Comparison of ENCODE assay signal across 9 mouse cellular contexts in the genomic region with DNA sequence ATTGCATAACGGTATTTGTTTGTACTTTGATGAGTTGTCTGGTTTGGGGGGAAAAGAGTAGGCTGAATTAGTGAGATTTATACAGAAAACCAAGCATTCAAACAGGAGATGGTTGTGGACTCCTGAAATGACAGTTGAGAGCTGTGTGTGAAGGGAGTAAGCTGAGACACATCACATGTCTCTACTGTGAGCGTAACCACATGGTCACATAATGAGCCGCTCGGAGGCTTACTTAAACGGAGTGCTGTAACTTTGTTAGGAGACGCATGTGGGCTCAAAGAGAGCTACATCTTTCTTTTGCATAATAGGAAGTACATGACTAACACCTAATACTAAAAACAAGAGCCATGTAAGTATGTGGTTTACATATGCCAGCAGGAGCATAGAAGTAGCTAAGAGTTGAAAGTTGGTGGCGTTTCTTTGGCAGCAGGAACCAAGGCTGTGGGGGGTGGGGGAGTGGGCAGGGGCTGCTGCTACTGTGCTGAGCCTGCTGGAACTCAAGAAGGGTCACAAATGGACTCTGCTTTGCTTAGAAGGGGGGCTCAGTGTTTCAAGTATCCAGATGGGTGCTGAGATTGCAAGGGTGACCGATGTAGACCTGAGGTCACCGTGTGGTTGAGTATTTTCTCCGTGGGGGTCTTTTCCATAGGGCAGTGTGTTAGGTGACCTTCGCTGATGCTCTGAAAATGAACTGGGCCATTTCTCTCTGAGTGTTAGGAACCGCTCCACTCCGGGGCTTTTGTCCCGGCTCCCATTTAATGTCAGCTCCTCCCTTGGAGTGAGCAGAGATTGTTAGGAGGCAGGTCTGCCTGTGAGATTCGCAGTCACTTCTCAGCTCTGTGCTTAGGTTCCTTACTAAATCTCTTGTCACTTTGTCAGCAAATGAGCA. TPM values are rescaled to one million over a fixed set of nuclear protein-coding genes. Genes with fewer than 3 reads are reported as not detected.
DNase-seq lines count a peak whose midpoint lies in the region; ATAC-seq and TF ChIP-seq lines count a peak whose summit lies in the region.
"Had no signal": no experiment of that assay in that cellular context is flagged by ENCODE, and none has a peak within 500 bp of the region (broad histone marks: within the 10 kb centered on the region; RNA-seq: fewer than 3 reads in every experiment).

No protein-coding gene starts in this region.

- TF ChIP-seq POLR2A in thymus, adult 2 months (IDR thresholded peaks at IDR 0.05; ENCODE audit: control insufficient read depth, extremely low read depth, insufficient read depth, low read length, poor library complexity): no peak

- no peak overlapping the region for H3K4me3 ChIP-seq in intestine, embryonic 14.5 days (ENCODE audit: low read depth, low read length)
- no peak overlapping the region for H3K4me3 ChIP-seq in intestine, postnatal 0 days (ENCODE audit: low read depth, low read length)
- no peak overlapping the region for H3K4me3 ChIP-seq in hindbrain, embryonic 13.5 days
- no peak overlapping the region for H3K4me3 ChIP-seq in midbrain, embryonic 12.5 days
- H3K4me3 ChIP-seq in thymus, adult 2 months (ENCODE audit: control insufficient read depth, insufficient read depth, low read length): no peak overlapping the region
- H3K4me3 ChIP-seq in left cerebral cortex, adult 2 months: no peak overlapping the region
- H3K4me3 ChIP-seq: embryonic facial prominence, embryonic 15.5 days had no signal

- 0 out of 2 replicates have a peak overlapping the region, but pooled peaks have one; percentile 22 for H3K27ac ChIP-seq in intestine, embryonic 14.5 days (ENCODE audit: low read depth)
- no peak overlapping the region for H3K27ac ChIP-seq in intestine, postnatal 0 days (ENCODE audit: low read depth, low read length)
- H3K27ac ChIP-seq in hindbrain, embryonic 13.5 days: peak overlapping the region; percentile 74
- H3K27ac ChIP-seq in midbrain, embryonic 12.5 days (replicated peaks): peak overlapping the region; percentile 47
- no peak overlapping the region for H3K27ac ChIP-seq in thymus, adult 2 months (ENCODE audit: control insufficient read depth, insufficient read depth, low read length)
- no peak overlapping the region for H3K27ac ChIP-seq in left cerebral cortex, adult 2 months
- H3K27ac ChIP-seq: embryonic facial prominence, embryonic 15.5 days had no signal

- intact Hi-C loops in left cerebral cortex, adult 2 months (cut with DNase I): no loop called here
- intact Hi-C loops in heart, postnatal 10 days (cut with DNase I): no loop called here

- no peaks in the 10 kb centered on the region for H3K36me3 ChIP-seq in intestine, embryonic 14.5 days (ENCODE audit: control insufficient read depth, insufficient read depth, low read length)
- no peaks in the 10 kb centered on the region for H3K36me3 ChIP-seq in intestine, postnatal 0 days (ENCODE audit: control insufficient read depth, insufficient read depth)
- no peaks in the 10 kb centered on the region for H3K36me3 ChIP-seq in hindbrain, embryonic 13.5 days
- H3K36me3 ChIP-seq in midbrain, embryonic 12.5 days: peaks cover under 1% of the 10 kb centered on the region; the same call in 1 of the 2 replicates
- no peaks in the 10 kb centered on the region for H3K36me3 ChIP-seq in thymus, adult 2 months (ENCODE audit: control insufficient read depth, insufficient read depth, low read length)
- H3K36me3 ChIP-seq: embryonic facial prominence, embryonic 15.5 days had no signal

- WGBS in intestine, embryonic 14.5 days: 31% methylated on average over 15 of the region's 15 CpGs
- 57% methylated on average over 15 of the region's 15 CpGs for WGBS in intestine, postnatal 0 days
- WGBS in hindbrain, embryonic 13.5 days: 32% methylated on average over 15 of the region's 15 CpGs
- 42% methylated on average over 15 of the region's 15 CpGs for WGBS in midbrain, embryonic 12.5 days
- WGBS in thymus, adult 2 months: 78% methylated on average over 15 of the region's 15 CpGs

- H3K9ac ChIP-seq in intestine, embryonic 14.5 days (ENCODE audit: low read length): no peak overlapping the region
- no peak overlapping the region for H3K9ac ChIP-seq in intestine, postnatal 0 days (ENCODE audit: low read depth, low read length)
- no peak overlapping the region for H3K9ac ChIP-seq in hindbrain, embryonic 13.5 days
- H3K9ac ChIP-seq in midbrain, embryonic 12.5 days (replicated peaks): no peak overlapping the region
- H3K9ac ChIP-seq: embryonic facial prominence, embryonic 15.5 days had no signal

- no peaks in the 10 kb centered on the region for H3K9me3 ChIP-seq in intestine, embryonic 14.5 days (ENCODE audit: control insufficient read depth, low read length)
- H3K9me3 ChIP-seq in intestine, postnatal 0 days (ENCODE audit: control insufficient read depth): no peaks in the 10 kb centered on the region
- H3K9me3 ChIP-seq in hindbrain, embryonic 13.5 days: no peaks in the 10 kb centered on the region
- no peaks in the 10 kb centered on the region for H3K9me3 ChIP-seq in midbrain, embryonic 12.5 days
- H3K9me3 ChIP-seq: embryonic facial prominence, embryonic 15.5 days had no signal

- peak overlapping the region; percentile 11; the same call in 1 of the 2 replicates for H3K4me2 ChIP-seq in intestine, embryonic 14.5 days (ENCODE audit: low read length)
- no peak overlapping the region for H3K4me2 ChIP-seq in intestine, postnatal 0 days (replicated peaks; ENCODE audit: low read depth)
- peak overlapping the region; percentile 26; the same call in 1 of the 2 replicates for H3K4me2 ChIP-seq in hindbrain, embryonic 13.5 days
- H3K4me2 ChIP-seq in midbrain, embryonic 12.5 days (replicated peaks): no peak overlapping the region
- H3K4me2 ChIP-seq: embryonic facial prominence, embryonic 15.5 days had no signal

- H3K27me3 ChIP-seq in intestine, embryonic 14.5 days (replicated peaks; ENCODE audit: control insufficient read depth, insufficient read depth, low read length): no peaks in the 10 kb centered on the region
- no peaks in the 10 kb centered on the region for H3K27me3 ChIP-seq in intestine, postnatal 0 days (replicated peaks; ENCODE audit: control insufficient read depth, insufficient read depth, low read length)
- H3K27me3 ChIP-seq in hindbrain, embryonic 13.5 days: no peaks in the 10 kb centered on the region
- H3K27me3 ChIP-seq in midbrain, embryonic 12.5 days: no peaks in the 10 kb centered on the region
- no peaks in the 10 kb centered on the region for H3K27me3 ChIP-seq in thymus, adult 2 months (ENCODE audit: control insufficient read depth, insufficient read depth, low read length)
- H3K27me3 ChIP-seq: embryonic facial prominence, embryonic 15.5 days had no signal

- ATAC-seq in intestine, embryonic 14.5 days (replicated peaks; ENCODE audit: low FRiP score, low TSS enrichment, low read depth): no peak; the same call in 1 of the 2 replicates
- no peak for ATAC-seq in intestine, postnatal 0 days
- ATAC-seq in activated CD4-positive, CD25-positive, alpha-beta regulatory T cell, adult 4 months: peak; percentile 85
- ATAC-seq in hindbrain, embryonic 13.5 days (ENCODE audit: low FRiP score): no peak; the same call in none of the 2 replicates
- peak; percentile 44; the same call in 1 of the 2 replicates for ATAC-seq in midbrain, embryonic 12.5 days (ENCODE audit: low FRiP score, low read depth)

- DNase-seq in intestine, embryonic 14.5 days (ENCODE audit: low spot score): no peak
- no peak for DNase-seq in thymus, adult 2 months
- DNase-seq in left cerebral cortex, adult 2 months (ENCODE audit: extremely low spot score in 1 of 2, low spot score in 2 of 2): no peak
- no peak for DNase-seq in heart, postnatal 10 days

- H3K4me1 ChIP-seq in intestine, embryonic 14.5 days (replicated peaks; ENCODE audit: control insufficient read depth, insufficient read depth, low read length): peaks cover 18% of the 10 kb centered on the region
- no peaks in the 10 kb centered on the region for H3K4me1 ChIP-seq in intestine, postnatal 0 days (replicated peaks; ENCODE audit: control insufficient read depth, insufficient read depth, low read length)
- peaks cover 56% of the 10 kb centered on the region for H3K4me1 ChIP-seq in hindbrain, embryonic 13.5 days (replicated peaks)
- peaks cover 27% of the 10 kb centered on the region for H3K4me1 ChIP-seq in midbrain, embryonic 12.5 days
- H3K4me1 ChIP-seq in thymus, adult 2 months (replicated peaks; ENCODE audit: control insufficient read depth, insufficient read depth, low read length): peaks cover 4% of the 10 kb centered on the region; the same call in 1 of the 2 replicates

- no peak for TF ChIP-seq CTCF in intestine, postnatal 0 days (IDR thresholded peaks at IDR 0.05; ENCODE audit: low read depth)
- TF ChIP-seq CTCF in thymus, adult 2 months (IDR thresholded peaks at IDR 0.05; ENCODE audit: borderline replicate concordance, control insufficient read depth, extremely low read depth, insufficient read depth, low read length, poor library complexity): no peak
- no peak for TF ChIP-seq CTCF in left cerebral cortex, adult 2 months (IDR thresholded peaks at IDR 0.05)

RNA-seq across cellular contexts. Expression of a gene that starts 26.3 kb away (rescaled TPM):
- 22.4 and 26.7 TPM in 2 replicates for polyA plus RNA-seq in intestine, embryonic 14.5 days (2014; fragmentation: Nextera tagmentation; extraction: Ambion mirVana)
- 6.0 and 6.8 TPM in 2 replicates for polyA plus RNA-seq in intestine, postnatal 0 days (2015; fragmentation: Nextera tagmentation; extraction: Ambion mirVana)
- polyA plus RNA-seq in activated CD4-positive, CD25-positive, alpha-beta regulatory T cell, adult 4 months (2017; shearing (Covaris generic)): 10 to 100 TPM; 68.6 to 88.1 TPM
- 38.9 and 41.6 TPM in 2 replicates for polyA plus RNA-seq in hindbrain, embryonic 13.5 days (2015; fragmentation: Nextera tagmentation; extraction: Ambion mirVana)
- polyA plus RNA-seq in midbrain, embryonic 12.5 days (2016; fragmentation: Nextera tagmentation; extraction: Ambion mirVana): 39.9 and 46.6 TPM in 2 replicates
- 30.7 and 33.2 TPM in 2 replicates for polyA plus RNA-seq in thymus, adult 2 months (2012; rRNA removed)
- 10 to 100 TPM; 16.5 to 18.7 TPM for total RNA-seq in left cerebral cortex, adult 2 months (2021)
- 10 to 100 TPM; 14.4 to 17.9 TPM for total RNA-seq in heart, postnatal 10 days (2021)

Comparison
In these comparisons a context has a peak if more than half of its experiments do, and no peak if none do; other contexts are left out.
1. H3K27ac ChIP-seq: peak in intestine, embryonic 14.5 days (single experiment), hindbrain, embryonic 13.5 days (single experiment) and midbrain, embryonic 12.5 days (single experiment); none in intestine, postnatal 0 days (single experiment), thymus, adult 2 months (single experiment) and left cerebral cortex, adult 2 months (single experiment).
2. H3K4me2 ChIP-seq: peak in intestine, embryonic 14.5 days (single experiment) and hindbrain, embryonic 13.5 days (single experiment); none in intestine, postnatal 0 days (single experiment) and midbrain, embryonic 12.5 days (single experiment).
3. ATAC-seq: peak in activated CD4-positive, CD25-positive, alpha-beta regulatory T cell, adult 4 months (single experiment) and midbrain, embryonic 12.5 days (single experiment); none in intestine, embryonic 14.5 days (single experiment), intestine, postnatal 0 days (single experiment) and hindbrain, embryonic 13.5 days (single experiment).